Mouse (Mus musculus) heart, adult 18-20 months (tissue): Measurements from ENCODE around the gene Nemp1. TPM values are rescaled to one million over a fixed set of nuclear protein-coding genes. Genes with fewer than 3 reads are reported as not detected.
"Not testable (repeated sequence)": the region's sequence is repeated elsewhere in the genome, so short reads cannot be mapped to it uniquely, and the experiment has no call there.

Source experiments
- DNase-seq, 2 experiments: peaks; one replicate each; pipeline ENCODE4 v3.0.0; 2021 to 2022; ENCODE audit warnings: mixed read lengths in 1 of 2
- total RNA-seq, 2 experiments: library from RNA; stranded (reverse); gene quantifications; 2 replicates each; pipeline ENCODE4 v1.2.3; 2021

Nemp1 gene
- total RNA-seq, 2 experiments from 2014 or later, result 3.6 to 3.8 TPM

DNA sequence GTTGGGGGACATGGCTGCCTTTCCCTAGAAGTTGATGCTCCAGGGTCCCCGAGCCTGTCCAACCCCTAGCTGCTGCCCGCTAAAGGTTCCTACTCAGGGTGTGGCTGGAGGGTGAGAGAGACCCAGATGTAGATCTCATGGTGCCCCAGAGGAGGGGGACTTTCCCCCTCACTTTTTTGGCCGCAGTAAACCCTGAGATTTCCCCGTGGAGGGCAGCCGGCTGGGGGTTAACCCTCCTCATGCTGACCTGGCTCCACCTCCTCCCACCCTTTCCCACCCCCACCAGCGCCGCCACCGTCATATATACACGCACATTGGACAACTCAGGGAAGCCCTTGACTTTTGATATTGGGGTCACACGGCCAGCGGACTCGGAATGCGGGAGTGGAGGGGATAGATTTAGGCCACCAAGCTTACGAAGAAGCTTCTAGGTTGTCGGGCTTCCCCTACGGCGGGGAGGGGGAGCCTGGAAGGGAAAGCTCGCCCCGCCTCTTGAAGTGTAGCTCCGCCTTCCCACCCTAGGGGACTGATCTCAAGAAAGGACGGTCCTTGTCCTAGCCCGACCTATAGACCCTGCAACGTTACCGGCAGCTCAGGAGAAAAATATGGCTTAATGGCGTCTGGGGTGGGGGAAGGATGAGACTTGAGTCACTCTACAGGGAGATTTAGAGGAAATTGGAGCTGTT is 23.0 kb upstream of the Nemp1 start:
- DNase-seq, result peak; percentile 91 to 93

- DNase-seq, result no peak
These were observed 20.9 kb upstream of the Nemp1 start for GRCm38 (mm10) chr10:127645791-127646190.

GRCm38 (mm10) chr10:127652906-127653638 is 13.6 kb upstream of the Nemp1 start:
- DNase-seq, result no peak

DNA sequence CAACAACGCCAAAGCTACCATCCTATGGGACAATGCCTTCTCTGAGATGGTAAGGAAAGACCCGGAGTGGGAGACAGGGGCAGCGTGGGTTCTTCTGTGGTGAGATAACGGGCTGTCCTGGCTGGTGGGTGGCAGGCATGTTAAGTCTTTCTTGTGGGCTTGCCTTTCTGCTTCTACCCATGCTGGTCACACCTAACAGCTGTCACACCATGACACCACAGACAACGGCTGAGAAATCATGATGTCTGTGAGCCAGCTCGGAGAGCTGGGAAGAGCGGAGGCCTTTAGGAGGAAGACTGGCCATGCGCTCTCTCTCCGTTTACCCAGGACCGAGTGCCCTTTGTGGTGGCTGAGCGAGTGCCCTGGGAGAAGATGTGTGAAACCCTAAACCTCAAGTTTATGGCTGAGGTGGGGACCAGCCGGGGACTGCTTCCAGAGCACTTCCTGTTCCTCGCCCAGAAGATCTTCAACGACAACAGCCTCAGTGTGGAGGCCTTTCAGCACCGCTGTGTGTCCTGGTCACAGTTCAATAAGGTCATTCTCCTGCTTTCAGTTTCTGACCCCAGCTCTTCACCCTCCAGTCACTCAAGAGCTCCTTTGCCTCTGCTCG is 11.6 kb upstream of the Nemp1 start:
- DNase-seq, result no peak

GRCm38 (mm10) chr10:127657617-127658016 is 9.1 kb upstream of the Nemp1 start:
- DNase-seq, result not testable (repeated sequence)

DNA sequence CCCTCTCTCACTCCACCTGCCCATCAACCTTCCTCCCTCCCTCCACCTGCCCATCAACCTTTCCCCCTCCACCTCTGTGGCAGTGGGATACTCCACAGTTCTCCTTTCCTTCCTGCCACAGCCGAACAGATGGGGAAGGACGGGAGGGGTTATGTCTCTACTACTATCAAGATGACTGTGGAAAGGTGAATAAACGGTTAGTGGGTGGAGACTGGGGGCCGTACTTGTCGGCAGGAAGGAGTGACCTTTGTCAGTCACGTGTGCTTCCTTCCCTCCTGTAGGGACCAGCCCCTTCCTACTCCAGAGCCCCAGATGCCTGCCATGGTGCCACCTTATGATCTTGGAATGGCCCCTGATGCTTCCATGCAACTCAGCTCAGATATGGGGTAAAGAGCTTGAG is 8.6 kb upstream of the Nemp1 start:
- no peak for DNase-seq

GRCm38 (mm10) chr10:127659551-127659950 is 7.2 kb upstream of the Nemp1 start:
- DNase-seq, result no peak

DNA sequence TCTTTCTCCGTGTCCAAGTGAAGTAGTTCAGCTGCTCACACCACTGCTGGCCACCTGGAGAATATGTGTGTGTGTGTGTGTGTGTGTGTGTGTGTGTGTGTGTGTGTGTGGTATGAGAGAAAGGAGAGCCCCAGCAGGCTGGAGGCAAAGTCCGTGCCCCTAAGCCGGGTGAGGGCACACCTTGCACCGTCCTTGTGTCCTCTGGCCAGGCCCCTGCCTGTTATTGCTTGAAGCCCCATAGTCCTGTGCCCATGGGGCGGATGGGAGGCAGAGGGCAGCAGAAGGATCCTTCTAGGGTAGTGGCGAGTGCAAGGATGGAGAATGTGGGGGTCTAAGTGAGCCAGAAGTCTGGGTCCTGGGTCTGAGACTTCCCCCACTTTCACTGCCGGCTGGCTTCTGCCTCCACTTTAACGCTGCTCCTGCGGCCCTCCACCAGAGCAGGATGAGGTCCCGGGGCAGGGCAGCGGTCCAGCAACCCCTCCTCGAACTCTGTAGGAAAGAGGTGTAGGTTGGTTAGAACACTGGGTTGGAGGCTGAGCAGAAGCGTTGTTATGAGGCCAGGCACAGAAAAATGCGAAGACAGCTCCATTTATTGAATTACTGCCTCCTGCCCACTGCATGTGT is 5.3 kb upstream of the Nemp1 start:
- DNase-seq, result no peak

GRCm38 (mm10) chr10:127661915-127662663 is 4.6 kb upstream of the Nemp1 start:
- DNase-seq, result peak; percentile 77 to 81

GRCm38 (mm10) chr10:127662666-127663253 is 3.9 kb upstream of the Nemp1 start:
- no peak for DNase-seq

DNA sequence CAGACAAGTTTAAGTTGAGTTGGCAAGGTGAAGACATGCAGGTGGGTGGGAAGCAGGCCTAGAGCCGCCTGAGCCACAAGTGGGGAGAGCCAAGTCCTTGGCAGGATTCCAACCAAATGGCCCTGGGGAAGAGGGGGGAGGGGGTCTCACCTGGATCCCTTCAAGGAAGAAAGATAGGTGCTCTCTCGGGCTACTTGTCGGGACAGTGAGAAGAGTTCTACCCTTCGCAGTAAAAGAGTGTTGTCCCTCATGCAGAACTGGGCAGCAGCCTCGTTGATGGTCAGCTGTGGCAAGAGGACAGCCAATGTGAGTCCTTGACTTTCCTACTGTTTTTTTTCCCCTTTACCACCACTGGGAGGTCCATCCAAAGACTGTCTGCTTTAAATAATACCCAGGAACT is 3.1 kb upstream of the Nemp1 start:
- DNase-seq, result no peak

- DNase-seq, result no peak
These were observed 2.5 kb upstream of the Nemp1 start for GRCm38 (mm10) chr10:127664166-127664565.

GRCm38 (mm10) chr10:127664891-127665290 is 1.8 kb upstream of the Nemp1 start:
- no peak for DNase-seq

GRCm38 (mm10) chr10:127665366-127666181 is 1.1 kb upstream of the Nemp1 start:
- peak in 1 of 2 experiments; percentile 55 for DNase-seq

GRCm38 (mm10) chr10:127667269-127668092 is 780 bp downstream of the Nemp1 start:
- DNase-seq, result peak; percentile 91 to 96

GRCm38 (mm10) chr10:127668093-127669050 is 1.7 kb downstream of the Nemp1 start, which contains the start of gene Nab2:
TSS of gene Nab2 (minus strand) at chr10:127668568.
- peak; percentile 86 to 90 for DNase-seq

DNA sequence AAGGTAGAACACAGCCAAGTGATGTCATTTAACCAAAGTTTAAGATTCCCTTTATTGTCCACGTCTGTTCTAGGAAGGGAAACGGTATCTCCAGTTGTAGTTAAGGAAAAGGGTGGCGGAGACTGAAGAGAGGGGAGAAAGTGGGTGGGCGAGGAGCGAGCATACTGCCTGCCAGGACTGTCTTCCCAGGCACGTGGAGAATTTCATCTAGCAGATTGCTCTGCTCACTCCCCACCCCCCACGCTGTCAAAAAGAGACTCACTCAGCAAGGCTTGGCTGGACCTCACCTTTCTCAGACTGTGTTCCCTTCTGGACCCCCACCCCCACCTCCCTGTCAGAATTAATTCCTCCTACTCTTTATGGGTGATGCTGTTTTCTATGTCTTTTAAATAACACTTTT is 2.5 kb downstream of the Nemp1 start:
- no peak for DNase-seq

- no peak for DNase-seq
These were observed 3.5 kb downstream of the Nemp1 start for GRCm38 (mm10) chr10:127670185-127670584.

DNA sequence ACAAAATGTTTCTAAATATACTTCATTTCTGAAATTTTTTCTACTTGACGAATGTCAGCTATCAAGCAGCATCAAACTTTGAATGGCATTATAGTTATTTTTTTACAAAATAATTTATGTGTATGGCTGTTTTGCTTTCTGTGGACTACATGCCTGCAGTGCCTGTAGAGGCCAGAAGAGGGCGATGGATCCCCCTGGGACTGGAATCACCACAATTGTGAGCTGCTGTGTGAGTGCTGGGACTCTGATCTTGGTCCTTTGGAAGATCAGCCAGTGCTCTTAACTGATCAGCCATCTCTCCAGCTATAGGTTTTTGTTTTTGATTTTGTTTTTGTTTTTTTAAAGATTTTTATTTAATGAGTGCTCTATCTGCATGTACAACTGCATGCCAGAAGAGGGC is 4.6 kb downstream of the Nemp1 start:
- peak in 1 of 2 experiments; percentile 47 for DNase-seq
